Mouse (Mus musculus): ENCODE results near the gene Dstyk. TPM values are rescaled to one million over a fixed set of nuclear protein-coding genes. Genes with fewer than 3 reads are reported as not detected.

Dstyk gene
- polyA plus RNA-seq (2014; fragmentation: Nextera tagmentation; extraction: Ambion mirVana), result 11.4 and 13.1 TPM in 2 replicates

DNA sequence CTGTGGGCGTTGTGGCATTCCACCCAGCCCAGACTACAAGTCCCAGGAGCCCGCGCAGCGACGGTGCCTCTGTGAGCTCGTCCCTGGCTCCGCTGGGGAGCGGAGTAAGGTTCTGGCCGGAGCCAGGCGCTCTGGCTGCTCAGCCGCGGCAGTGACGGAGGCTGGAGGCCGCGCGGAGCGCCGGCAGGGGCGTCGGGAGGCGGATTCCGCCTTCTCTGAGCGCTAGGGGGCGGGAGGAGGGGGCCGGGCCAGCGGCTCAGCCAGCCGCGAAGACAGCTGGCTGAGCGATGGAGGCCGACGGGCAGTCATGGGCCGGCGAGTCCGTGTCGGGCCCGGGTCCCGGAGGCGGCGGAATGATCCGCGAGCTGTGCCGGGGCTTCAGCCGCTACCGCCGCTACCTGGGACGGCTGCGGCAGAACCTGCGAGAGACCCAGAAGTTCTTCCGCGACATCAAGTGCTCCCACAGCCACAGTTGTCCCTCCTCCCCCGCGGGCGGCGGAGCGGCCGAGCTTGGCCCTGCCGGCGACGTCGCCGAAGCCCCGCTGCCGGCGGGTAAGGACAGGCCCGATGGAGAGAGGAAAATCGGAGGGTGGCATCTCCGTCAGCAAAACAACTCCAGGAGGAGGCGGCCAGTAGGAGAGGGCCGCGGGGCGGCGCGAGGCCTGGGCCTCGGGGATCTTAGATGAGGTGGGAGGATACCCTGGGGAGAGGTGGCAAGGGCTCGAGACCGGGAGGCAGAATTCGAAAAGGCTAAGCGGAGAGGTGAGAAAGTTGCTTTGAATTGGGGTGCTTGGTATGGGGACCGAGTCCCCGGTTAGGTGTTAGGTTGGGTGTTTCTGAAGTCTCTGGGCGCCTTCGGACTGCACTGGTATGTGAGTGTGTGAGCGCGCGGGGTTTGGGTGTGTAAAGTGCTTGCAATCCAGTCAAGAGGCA is at the start of gene Dstyk:
TSS of gene Dstyk (plus strand) at position 237 of the 933 bp plus-strand sequence.
- H3K4me3 ChIP-seq (ENCODE audit: low read depth, low read length), result peak within 1 kb of the TSS; percentile 80
- peak within 1 kb of the TSS; percentile 92 for H3K27ac ChIP-seq (ENCODE audit: low read depth)
- WGBS, result under 1% methylated on average over 83 of the region's 85 CpGs
- H3K36me3 ChIP-seq (ENCODE audit: control insufficient read depth, insufficient read depth, low read length), result no peaks in the 10 kb centered on the region
- peak within 1 kb of the TSS; percentile 57 for H3K4me2 ChIP-seq (ENCODE audit: low read length)
- DNase-seq (ENCODE audit: low spot score) (peak; percentile 92), ATAC-seq (replicated peaks; ENCODE audit: low FRiP score, low TSS enrichment, low read depth) (peak; percentile 97)
- H3K27me3 ChIP-seq (replicated peaks; ENCODE audit: control insufficient read depth, insufficient read depth, low read length), result no peaks in the 10 kb centered on the region
- no peaks in the 10 kb centered on the region for H3K9me3 ChIP-seq (ENCODE audit: control insufficient read depth, low read length)
- H3K9ac ChIP-seq (ENCODE audit: low read length), result peak within 1 kb of the TSS; percentile 87
- H3K4me1 ChIP-seq (replicated peaks; ENCODE audit: control insufficient read depth, insufficient read depth, low read length), result peaks cover 10% of the 10 kb centered on the region

DNA sequence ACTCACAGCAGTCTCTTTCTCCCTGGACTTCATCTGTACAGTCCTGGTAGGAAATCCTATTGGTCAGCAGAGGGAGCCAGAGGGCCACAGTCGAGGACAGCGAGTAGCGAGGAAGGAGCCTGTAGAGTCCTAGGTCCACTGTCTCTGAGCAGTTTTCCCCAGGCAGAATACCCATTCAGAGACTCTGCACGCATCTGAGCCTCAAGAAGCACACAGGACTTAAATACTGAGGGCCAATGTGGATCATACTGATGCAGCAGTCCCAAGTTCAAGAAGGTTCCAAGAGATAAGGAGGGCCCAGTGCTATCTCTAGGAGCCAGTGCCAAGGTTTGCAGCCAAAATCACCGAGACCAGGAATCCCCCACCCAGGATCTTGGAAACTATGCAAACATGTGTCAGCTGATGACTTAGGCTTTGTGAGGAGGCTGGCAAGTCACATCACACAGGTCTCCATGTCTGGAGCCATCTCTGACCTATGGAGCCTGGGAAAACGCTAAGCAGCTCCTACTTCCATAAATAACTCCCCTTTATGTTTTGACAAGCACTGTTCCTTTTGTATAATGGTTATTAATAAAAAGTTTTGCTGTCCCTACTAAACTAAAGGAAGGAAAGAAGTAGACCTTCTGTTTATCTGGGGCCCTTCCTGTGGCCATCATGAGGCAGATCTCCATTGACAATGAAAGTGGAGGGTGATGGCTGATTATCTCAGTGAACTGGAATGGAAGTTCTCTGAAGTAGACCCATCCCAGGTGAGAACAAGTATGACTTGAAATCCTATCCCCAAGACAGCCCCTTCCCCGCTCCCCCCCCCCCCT is 49.5 kb upstream of the Dstyk start:
- Histone ChIP-seq H3K9me3 (ENCODE audit: control insufficient read depth, low read length) (no peaks in the 10 kb centered on the region), H3K4me1 (replicated peaks; ENCODE audit: control insufficient read depth, insufficient read depth, low read length) (peaks cover 8% of the 10 kb centered on the region; the same call in 1 of the 2 replicates), H3K4me3 (ENCODE audit: low read depth, low read length) (no peak overlapping the region), H3K36me3 (ENCODE audit: control insufficient read depth, insufficient read depth, low read length) (peaks cover 5% of the 10 kb centered on the region; the same call in 1 of the 2 replicates), H3K4me2 (ENCODE audit: low read length) (no peak overlapping the region), H3K9ac (ENCODE audit: low read length) (no peak overlapping the region), H3K27me3 (replicated peaks; ENCODE audit: control insufficient read depth, insufficient read depth, low read length) (no peaks in the 10 kb centered on the region), H3K27ac (ENCODE audit: low read depth) (no peak overlapping the region)
- peak; percentile 87 for DNase-seq (ENCODE audit: low spot score)
- 26% methylated on average over 7 of the region's 7 CpGs for WGBS
- ATAC-seq (replicated peaks; ENCODE audit: low FRiP score, low TSS enrichment, low read depth), result peak; percentile 84

GRCm38 (mm10) chr1:132370681-132371173 is 46.6 kb upstream of the Dstyk start:
- Histone ChIP-seq H3K27ac (ENCODE audit: low read depth) (no peak overlapping the region), H3K4me1 (replicated peaks; ENCODE audit: control insufficient read depth, insufficient read depth, low read length) (peaks cover 30% of the 10 kb centered on the region), H3K9me3 (ENCODE audit: control insufficient read depth, low read length) (no peaks in the 10 kb centered on the region), H3K36me3 (ENCODE audit: control insufficient read depth, insufficient read depth, low read length) (0 out of 2 replicates have a peak, but pooled peaks cover 5% of the 10 kb centered on the region), H3K9ac (ENCODE audit: low read length) (no peak overlapping the region), H3K27me3 (replicated peaks; ENCODE audit: control insufficient read depth, insufficient read depth, low read length) (no peaks in the 10 kb centered on the region), H3K4me2 (ENCODE audit: low read length) (no peak overlapping the region), H3K4me3 (ENCODE audit: low read depth, low read length) (no peak overlapping the region)
- WGBS, result 69% methylated on average over 9 of the region's 9 CpGs
- no peak for ATAC-seq (replicated peaks; ENCODE audit: low FRiP score, low TSS enrichment, low read depth)
- DNase-seq (ENCODE audit: low spot score), result no peak

- Histone ChIP-seq H3K36me3 (ENCODE audit: control insufficient read depth, insufficient read depth, low read length) (0 out of 2 replicates have a peak, but pooled peaks cover 5% of the 10 kb centered on the region), H3K9me3 (ENCODE audit: control insufficient read depth, low read length) (no peaks in the 10 kb centered on the region), H3K4me1 (replicated peaks; ENCODE audit: control insufficient read depth, insufficient read depth, low read length) (peaks cover 37% of the 10 kb centered on the region), H3K9ac (ENCODE audit: low read length) (no peak overlapping the region), H3K27me3 (replicated peaks; ENCODE audit: control insufficient read depth, insufficient read depth, low read length) (no peaks in the 10 kb centered on the region), H3K4me2 (ENCODE audit: low read length) (no peak overlapping the region), H3K4me3 (ENCODE audit: low read depth, low read length) (no peak overlapping the region), H3K27ac (ENCODE audit: low read depth) (no peak overlapping the region)
- 63% methylated on average over 8 of the region's 8 CpGs for WGBS
- ATAC-seq (replicated peaks; ENCODE audit: low FRiP score, low TSS enrichment, low read depth), result no peak
- DNase-seq (ENCODE audit: low spot score), result no peak
Observed at GRCm38 (mm10) chr1:132371298-132372081, 45.9 kb upstream of the Dstyk start.

GRCm38 (mm10) chr1:132372354-132372753 is 45.0 kb upstream of the Dstyk start:
- no peak for ATAC-seq (replicated peaks; ENCODE audit: low FRiP score, low TSS enrichment, low read depth)

DNA sequence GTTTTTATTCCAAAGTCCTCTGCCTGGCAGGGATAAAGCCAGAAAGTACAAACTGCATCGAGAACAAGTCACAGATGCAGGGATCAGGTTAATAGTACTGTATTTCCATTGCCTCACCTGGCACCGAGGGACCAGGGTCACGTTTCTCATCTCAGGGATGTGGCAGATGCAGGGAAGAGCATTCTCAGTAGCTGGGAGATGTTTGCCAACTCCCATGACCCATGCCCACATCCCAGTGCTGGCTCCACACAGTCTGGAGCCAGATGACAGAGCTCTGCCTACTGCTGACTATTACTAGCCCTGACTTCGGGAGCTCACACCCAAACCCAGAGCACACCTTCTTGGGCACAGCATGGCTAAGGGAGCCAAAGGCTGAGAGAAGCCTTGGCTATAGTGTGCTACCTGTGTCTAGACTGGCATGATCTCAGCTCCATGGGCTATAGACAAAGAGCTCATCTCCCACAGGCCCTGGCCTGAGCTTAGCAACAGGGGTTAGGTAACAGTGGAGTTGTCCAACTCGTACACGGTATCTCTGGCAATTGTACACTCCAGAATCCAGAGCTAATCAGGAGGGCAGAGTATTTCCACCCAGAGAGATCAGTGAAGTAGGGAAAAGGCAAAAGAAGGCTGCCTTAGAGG is 44.3 kb upstream of the Dstyk start:
- no peaks in the 10 kb centered on the region for H3K27me3 ChIP-seq (replicated peaks; ENCODE audit: control insufficient read depth, insufficient read depth, low read length)
- no peak overlapping the region for H3K27ac ChIP-seq (ENCODE audit: low read depth)
- 87% methylated on average over 6 of the region's 6 CpGs for WGBS
- no peak overlapping the region for H3K4me2 ChIP-seq (ENCODE audit: low read length)
- no peak for DNase-seq (ENCODE audit: low spot score)
- H3K4me1 ChIP-seq (replicated peaks; ENCODE audit: control insufficient read depth, insufficient read depth, low read length), result peaks cover 48% of the 10 kb centered on the region
- H3K9me3 ChIP-seq (ENCODE audit: control insufficient read depth, low read length), result no peaks in the 10 kb centered on the region
- ATAC-seq (replicated peaks; ENCODE audit: low FRiP score, low TSS enrichment, low read depth), result no peak
- H3K36me3 ChIP-seq (ENCODE audit: control insufficient read depth, insufficient read depth, low read length), result peaks cover 9% of the 10 kb centered on the region; the same call in 1 of the 2 replicates
- H3K9ac ChIP-seq (ENCODE audit: low read length), result no peak overlapping the region
- H3K4me3 ChIP-seq (ENCODE audit: low read depth, low read length), result no peak overlapping the region

More at GRCm38 (mm10) chr1:132372354-132372753, 45.0 kb upstream of the Dstyk start:
- H3K36me3 ChIP-seq (ENCODE audit: control insufficient read depth, insufficient read depth, low read length), result 0 out of 2 replicates have a peak, but pooled peaks cover 5% of the 10 kb centered on the region
- H3K27me3 ChIP-seq (replicated peaks; ENCODE audit: control insufficient read depth, insufficient read depth, low read length), result no peaks in the 10 kb centered on the region
- no peak overlapping the region for H3K27ac ChIP-seq (ENCODE audit: low read depth)
- no peak for DNase-seq (ENCODE audit: low spot score)
- WGBS, result 83% methylated on average over 5 of the region's 5 CpGs
- peaks cover 45% of the 10 kb centered on the region for H3K4me1 ChIP-seq (replicated peaks; ENCODE audit: control insufficient read depth, insufficient read depth, low read length)
- H3K4me3 ChIP-seq (ENCODE audit: low read depth, low read length), result no peak overlapping the region
- no peak overlapping the region for H3K4me2 ChIP-seq (ENCODE audit: low read length)
- no peak overlapping the region for H3K9ac ChIP-seq (ENCODE audit: low read length)
- no peaks in the 10 kb centered on the region for H3K9me3 ChIP-seq (ENCODE audit: control insufficient read depth, low read length)

DNA sequence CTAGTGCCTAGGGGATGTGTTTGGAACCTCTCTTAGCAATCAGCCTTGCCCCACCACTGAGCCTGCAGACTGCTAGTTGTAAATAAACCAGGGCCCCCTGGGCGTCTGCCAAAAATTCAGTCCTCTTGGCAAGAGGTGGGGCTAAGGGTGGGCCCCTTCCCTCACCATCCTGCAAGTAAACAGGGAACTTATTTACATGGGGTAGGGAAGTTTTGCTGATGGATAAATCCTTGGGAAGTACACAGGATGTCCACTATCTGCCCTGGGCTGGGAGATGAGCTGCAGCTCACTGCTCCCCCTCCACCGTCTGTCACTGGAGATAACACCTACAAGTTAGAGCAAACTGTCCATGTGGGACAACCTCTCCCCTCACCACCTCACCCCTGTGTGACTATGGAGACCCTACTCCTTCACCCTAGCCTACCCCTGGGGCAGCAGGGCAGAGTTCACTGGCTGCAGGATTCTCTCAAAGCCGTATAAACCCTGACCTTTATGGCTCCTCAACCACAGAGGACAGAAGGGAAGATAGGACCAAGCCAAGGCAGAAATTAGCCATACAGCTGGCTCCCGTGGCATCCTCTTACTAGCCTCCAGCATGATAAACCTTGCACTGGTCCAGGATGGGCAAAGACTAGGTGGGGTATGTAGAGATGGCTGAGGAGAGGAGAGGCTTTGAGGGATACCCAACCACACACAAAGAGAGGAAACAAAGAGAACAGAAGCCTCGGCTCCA is 43.0 kb upstream of the Dstyk start:
- H3K4me1 ChIP-seq (replicated peaks; ENCODE audit: control insufficient read depth, insufficient read depth, low read length), result peaks cover 48% of the 10 kb centered on the region
- DNase-seq (ENCODE audit: low spot score), result no peak
- H3K9ac ChIP-seq (ENCODE audit: low read length), result no peak overlapping the region
- no peaks in the 10 kb centered on the region for H3K9me3 ChIP-seq (ENCODE audit: control insufficient read depth, low read length)
- no peak overlapping the region for H3K4me3 ChIP-seq (ENCODE audit: low read depth, low read length)
- H3K4me2 ChIP-seq (ENCODE audit: low read length), result no peak overlapping the region
- WGBS, result 26% methylated on average over 5 of the region's 5 CpGs
- ATAC-seq (replicated peaks; ENCODE audit: low FRiP score, low TSS enrichment, low read depth), result no peak
- no peaks in the 10 kb centered on the region for H3K27me3 ChIP-seq (replicated peaks; ENCODE audit: control insufficient read depth, insufficient read depth, low read length)
- H3K27ac ChIP-seq (ENCODE audit: low read depth), result no peak overlapping the region
- peaks cover 18% of the 10 kb centered on the region for H3K36me3 ChIP-seq (ENCODE audit: control insufficient read depth, insufficient read depth, low read length)
